Mouse (Mus musculus): ENCODE data around the gene Spred2. TPM values are rescaled to one million over a fixed set of nuclear protein-coding genes. Genes with fewer than 3 reads are reported as not detected.

The Spred2 gene
- polyA plus RNA-seq, 1 experiment from 2014 or later: 4.1 TPM

GRCm38 (mm10) chr11:19931569-19932230 lies 7.5 kb downstream of the Spred2 start:
- ATAC-seq (replicated peaks; ENCODE audit: extremely low read depth, insufficient read depth, low FRiP score): no peak
- Histone ChIP-seq H3K4me3 (ENCODE audit: low read length) (no peak overlapping the region), H3K27ac (ENCODE audit: low read length) (no peak overlapping the region), H3K4me2 (ENCODE audit: low read depth, low read length) (no peak overlapping the region), H3K27me3 (ENCODE audit: control insufficient read depth, insufficient read depth, low read length) (no peaks in the 10 kb centered on the region), H3K9ac (ENCODE audit: low read length) (no peak overlapping the region), H3K9me3 (replicated peaks; ENCODE audit: control insufficient read depth, low read length) (no peaks in the 10 kb centered on the region), H3K36me3 (ENCODE audit: control insufficient read depth, insufficient read depth) (no peaks in the 10 kb centered on the region), H3K4me1 (ENCODE audit: control insufficient read depth, insufficient read depth, low read length) (peaks cover 27% of the 10 kb centered on the region)
- WGBS: 89% methylated on average over 9 of the region's 9 CpGs

- peaks cover 30% of the 10 kb centered on the region for H3K4me1 ChIP-seq (ENCODE audit: control insufficient read depth, insufficient read depth, low read length)
- WGBS: 61% methylated on average over 14 of the region's 14 CpGs
- H3K4me3 ChIP-seq (ENCODE audit: low read length): no peak overlapping the region
- H3K9ac ChIP-seq (ENCODE audit: low read length): no peak overlapping the region
- no peak overlapping the region for H3K27ac ChIP-seq (ENCODE audit: low read length)
- no peak overlapping the region for H3K4me2 ChIP-seq (ENCODE audit: low read depth, low read length)
- no peaks in the 10 kb centered on the region for H3K9me3 ChIP-seq (replicated peaks; ENCODE audit: control insufficient read depth, low read length)
- no peaks in the 10 kb centered on the region for H3K27me3 ChIP-seq (ENCODE audit: control insufficient read depth, insufficient read depth, low read length)
- ATAC-seq (replicated peaks; ENCODE audit: extremely low read depth, insufficient read depth, low FRiP score): no peak
- H3K36me3 ChIP-seq (ENCODE audit: control insufficient read depth, insufficient read depth): no peaks in the 10 kb centered on the region
Observed at GRCm38 (mm10) chr11:19932983-19933511, 8.9 kb downstream of the Spred2 start.

- Histone ChIP-seq H3K27ac (ENCODE audit: low read length) (peak overlapping the region; percentile 73), H3K9ac (ENCODE audit: low read length) (no peak overlapping the region)
Observed at GRCm38 (mm10) chr11:19935524-19936354, 11.6 kb downstream of the Spred2 start.

GRCm38 (mm10) chr11:19938456-19939004 lies 14.4 kb downstream of the Spred2 start:
- H3K4me3 ChIP-seq (ENCODE audit: low read length): no peak overlapping the region
- ATAC-seq (replicated peaks; ENCODE audit: extremely low read depth, insufficient read depth, low FRiP score): no peak
- H3K27me3 ChIP-seq (ENCODE audit: control insufficient read depth, insufficient read depth, low read length): peaks cover 2% of the 10 kb centered on the region; the same call in 1 of the 2 replicates
- H3K4me2 ChIP-seq (ENCODE audit: low read depth, low read length): no peak overlapping the region
- no peaks in the 10 kb centered on the region for H3K9me3 ChIP-seq (replicated peaks; ENCODE audit: control insufficient read depth, low read length)
- no peak overlapping the region for H3K9ac ChIP-seq (ENCODE audit: low read length)
- WGBS: 93% methylated on average over 10 of the region's 10 CpGs
- peaks cover 34% of the 10 kb centered on the region for H3K4me1 ChIP-seq (ENCODE audit: control insufficient read depth, insufficient read depth, low read length)
- no peak overlapping the region for H3K27ac ChIP-seq (ENCODE audit: low read length)
- H3K36me3 ChIP-seq (ENCODE audit: control insufficient read depth, insufficient read depth): no peaks in the 10 kb centered on the region

More at GRCm38 (mm10) chr11:19935524-19936354, 11.6 kb downstream of the Spred2 start:
- 33% methylated on average over 7 of the region's 7 CpGs for WGBS
- Histone ChIP-seq H3K9me3 (replicated peaks; ENCODE audit: control insufficient read depth, low read length) (no peaks in the 10 kb centered on the region), H3K4me1 (ENCODE audit: control insufficient read depth, insufficient read depth, low read length) (peaks cover 35% of the 10 kb centered on the region), H3K36me3 (ENCODE audit: control insufficient read depth, insufficient read depth) (no peaks in the 10 kb centered on the region), H3K4me2 (ENCODE audit: low read depth, low read length) (peak overlapping the region; percentile 41), H3K27me3 (ENCODE audit: control insufficient read depth, insufficient read depth, low read length) (no peaks in the 10 kb centered on the region), H3K4me3 (ENCODE audit: low read length) (no peak overlapping the region)
- ATAC-seq (replicated peaks; ENCODE audit: extremely low read depth, insufficient read depth, low FRiP score): no peak

GRCm38 (mm10) chr11:19939305-19939730 lies 15.1 kb downstream of the Spred2 start:
- Histone ChIP-seq H3K27me3 (ENCODE audit: control insufficient read depth, insufficient read depth, low read length) (peaks cover 2% of the 10 kb centered on the region; the same call in 1 of the 2 replicates), H3K9me3 (replicated peaks; ENCODE audit: control insufficient read depth, low read length) (no peaks in the 10 kb centered on the region), H3K4me1 (ENCODE audit: control insufficient read depth, insufficient read depth, low read length) (peaks cover 34% of the 10 kb centered on the region), H3K36me3 (ENCODE audit: control insufficient read depth, insufficient read depth) (no peaks in the 10 kb centered on the region), H3K4me3 (ENCODE audit: low read length) (no peak overlapping the region), H3K4me2 (ENCODE audit: low read depth, low read length) (no peak overlapping the region), H3K27ac (ENCODE audit: low read length) (no peak overlapping the region), H3K9ac (ENCODE audit: low read length) (no peak overlapping the region)
- ATAC-seq (replicated peaks; ENCODE audit: extremely low read depth, insufficient read depth, low FRiP score): no peak
- WGBS: 64% methylated on average over 5 of the region's 5 CpGs

GRCm38 (mm10) chr11:19939831-19940230 lies 15.7 kb downstream of the Spred2 start:
- Histone ChIP-seq H3K27me3 (ENCODE audit: control insufficient read depth, insufficient read depth, low read length) (peaks cover 2% of the 10 kb centered on the region; the same call in 1 of the 2 replicates), H3K4me1 (ENCODE audit: control insufficient read depth, insufficient read depth, low read length) (peaks cover 33% of the 10 kb centered on the region), H3K36me3 (ENCODE audit: control insufficient read depth, insufficient read depth) (no peaks in the 10 kb centered on the region), H3K9me3 (replicated peaks; ENCODE audit: control insufficient read depth, low read length) (no peaks in the 10 kb centered on the region), H3K4me2 (ENCODE audit: low read depth, low read length) (no peak overlapping the region), H3K4me3 (ENCODE audit: low read length) (no peak overlapping the region), H3K9ac (ENCODE audit: low read length) (no peak overlapping the region), H3K27ac (ENCODE audit: low read length) (no peak overlapping the region)
- 88% methylated on average over 8 of the region's 8 CpGs for WGBS
- no peak for ATAC-seq (replicated peaks; ENCODE audit: extremely low read depth, insufficient read depth, low FRiP score)

GRCm38 (mm10) chr11:19941156-19941777 lies 17.1 kb downstream of the Spred2 start:
- no peak overlapping the region for H3K4me2 ChIP-seq (ENCODE audit: low read depth, low read length)
- H3K9ac ChIP-seq (ENCODE audit: low read length): no peak overlapping the region
- H3K4me3 ChIP-seq (ENCODE audit: low read length): no peak overlapping the region
- 0 out of 2 replicates have a peak, but pooled peaks cover 2% of the 10 kb centered on the region for H3K36me3 ChIP-seq (ENCODE audit: control insufficient read depth, insufficient read depth)
- 72% methylated on average over 12 of the region's 12 CpGs for WGBS
- H3K4me1 ChIP-seq (ENCODE audit: control insufficient read depth, insufficient read depth, low read length): peaks cover 21% of the 10 kb centered on the region
- H3K27ac ChIP-seq (ENCODE audit: low read length): no peak overlapping the region
- no peak for ATAC-seq (replicated peaks; ENCODE audit: extremely low read depth, insufficient read depth, low FRiP score)
- H3K9me3 ChIP-seq (replicated peaks; ENCODE audit: control insufficient read depth, low read length): no peaks in the 10 kb centered on the region
- peaks cover 2% of the 10 kb centered on the region; the same call in 1 of the 2 replicates for H3K27me3 ChIP-seq (ENCODE audit: control insufficient read depth, insufficient read depth, low read length)

- Histone ChIP-seq H3K36me3 (ENCODE audit: control insufficient read depth, insufficient read depth) (0 out of 2 replicates have a peak, but pooled peaks cover 2% of the 10 kb centered on the region), H3K27ac (ENCODE audit: low read length) (no peak overlapping the region), H3K4me1 (ENCODE audit: control insufficient read depth, insufficient read depth, low read length) (peaks cover 15% of the 10 kb centered on the region; the same call in 1 of the 2 replicates), H3K27me3 (ENCODE audit: control insufficient read depth, insufficient read depth, low read length) (peaks cover 2% of the 10 kb centered on the region; the same call in 1 of the 2 replicates), H3K9me3 (replicated peaks; ENCODE audit: control insufficient read depth, low read length) (no peaks in the 10 kb centered on the region), H3K4me3 (ENCODE audit: low read length) (no peak overlapping the region), H3K9ac (ENCODE audit: low read length) (no peak overlapping the region), H3K4me2 (ENCODE audit: low read depth, low read length) (no peak overlapping the region)
- WGBS: 68% methylated on average over 4 of the region's 4 CpGs
- no peak for ATAC-seq (replicated peaks; ENCODE audit: extremely low read depth, insufficient read depth, low FRiP score)
Observed at GRCm38 (mm10) chr11:19941978-19942377, 17.8 kb downstream of the Spred2 start.
